Mouse (Mus musculus) megakaryocyte, embryonic 14.5 days (primary cell): Measurements from ENCODE around the gene Slc7a8.

Experiments used
- FLI1 ChIP-seq: IDR thresholded peaks from 2 replicates; pipeline ENCODE4 v1.6.1; 2012; ENCODE audit warnings: low read length, inconsistent platforms, mixed read lengths
- GATA1 ChIP-seq: IDR thresholded peaks from 3 replicates; pipeline ENCODE4 v1.6.1; 2012; ENCODE audit warnings: mixed read lengths, low read length, inconsistent platforms, borderline replicate concordance

GRCm38 (mm10) chr14:54686063-54686521 lies 95.7 kb downstream of the Slc7a8 start, which contains the start of gene 1700123O20Rik:
- TF ChIP-seq GATA1 (no peak), FLI1 (no peak)
